Mouse (Mus musculus): ENCODE data around the gene Homez. TPM values are rescaled to one million over a fixed set of nuclear protein-coding genes. Genes with fewer than 3 reads are reported as not detected.

Homez gene
- total RNA-seq, 1 experiment = 2.5 TPM

DNA sequence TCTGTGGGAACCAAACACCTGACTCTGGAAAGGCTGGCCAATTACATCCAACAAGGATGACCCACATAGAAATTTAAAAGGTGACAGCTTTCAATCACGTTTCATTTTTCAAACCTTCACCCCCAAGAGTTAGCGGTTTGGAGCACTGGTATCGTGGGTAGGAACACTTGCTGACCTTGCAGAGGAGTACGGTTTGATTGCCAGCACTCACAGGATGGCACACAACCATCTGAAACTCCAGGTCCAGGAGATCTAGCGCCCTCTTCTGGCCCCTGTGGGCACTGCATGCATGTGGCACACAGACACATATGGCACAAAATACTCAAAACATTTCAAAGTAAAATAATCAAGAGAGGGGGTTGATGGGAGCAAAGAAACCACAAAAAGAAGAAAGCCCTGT is 3.8 kb downstream of the Homez start:
- Histone ChIP-seq H3K9me3 (ENCODE audit: control insufficient read depth, insufficient read depth, low read depth, low read length) (no peaks in the 10 kb centered on the region), H3K4me1 (ENCODE audit: control insufficient read depth in 2 of 2, insufficient read depth in 2 of 2, low read length in 2 of 2, poor library complexity in 1 of 2) (0 out of 4 replicates have a peak, but pooled peaks cover 0 to 2% of the 10 kb centered on the region in 2 experiments), H3K36me3 (ENCODE audit: control insufficient read depth, insufficient read depth, low read length, poor library complexity, severe bottlenecking) (no peaks in the 10 kb centered on the region), H3K27ac (ENCODE audit: insufficient read depth, low read depth, low read length, poor library complexity, severe bottlenecking) (no peak overlapping the region), H3K4me3 (ENCODE audit: insufficient read depth in 1 of 2, low read depth in 1 of 2, low read length in 2 of 2, poor library complexity in 1 of 2, severe bottlenecking in 1 of 2) (no peak overlapping the region; a peak in 1 of 4 replicates), H3K9ac (ENCODE audit: insufficient read depth, low read depth, low read length, poor library complexity, severe bottlenecking) (no peak overlapping the region)
- DNase-seq (ENCODE audit: low read depth, low spot score) = no peak
- in situ Hi-C loops (cut with MboI; ENCODE audit: low sequenced_read_pairs in 2 of 2, unreplicated experiment in 2 of 2) = no loop called here
- TF ChIP-seq ZC3H11A (IDR thresholded peaks at IDR 0.05; ENCODE audit: borderline replicate concordance, low read depth, low read length) = 0 out of 2 replicates have a peak, but pooled peaks have one; percentile 32
- no peak for TF ChIP-seq HCFC1 (IDR thresholded peaks at IDR 0.05; ENCODE audit: borderline replicate concordance, insufficient read depth, low read length)

DNA sequence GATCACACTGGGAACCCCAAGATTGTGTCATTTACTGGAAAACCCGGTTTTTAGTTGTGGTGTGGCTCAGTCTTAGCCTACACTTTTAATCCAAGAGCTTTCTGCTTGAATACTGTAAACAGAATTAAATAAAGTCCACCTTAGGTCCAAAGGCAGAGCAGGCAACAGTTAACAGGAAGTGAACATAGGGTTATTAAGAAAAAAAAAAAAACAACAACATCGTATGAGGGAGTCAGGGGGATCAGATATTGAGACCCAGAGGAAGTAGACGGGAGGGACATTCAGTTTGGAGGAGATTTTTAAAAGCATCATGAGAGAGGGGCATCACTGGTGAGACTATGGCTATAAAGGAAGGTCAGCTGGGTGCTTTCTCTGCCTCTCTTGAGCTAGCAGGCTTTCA is 4.5 kb downstream of the Homez start:
- no peaks in the 10 kb centered on the region for H3K9me3 ChIP-seq (ENCODE audit: control insufficient read depth, insufficient read depth, low read depth, low read length)
- no peak overlapping the region for H3K4me3 ChIP-seq (ENCODE audit: insufficient read depth in 1 of 2, low read depth in 1 of 2, low read length in 2 of 2, poor library complexity in 1 of 2, severe bottlenecking in 1 of 2)
- H3K9ac ChIP-seq (ENCODE audit: insufficient read depth, low read depth, low read length, poor library complexity, severe bottlenecking) = no peak overlapping the region
- no peak for DNase-seq (ENCODE audit: low read depth, low spot score)
- H3K4me1 ChIP-seq (ENCODE audit: control insufficient read depth in 2 of 2, insufficient read depth in 2 of 2, low read length in 2 of 2, poor library complexity in 1 of 2) = 0 out of 4 replicates have a peak, but pooled peaks cover 0 to 2% of the 10 kb centered on the region in 2 experiments
- in situ Hi-C loops (cut with MboI; ENCODE audit: low sequenced_read_pairs in 2 of 2, unreplicated experiment in 2 of 2) = no loop called here
- no peaks in the 10 kb centered on the region for H3K36me3 ChIP-seq (ENCODE audit: control insufficient read depth, insufficient read depth, low read length, poor library complexity, severe bottlenecking)
- TF ChIP-seq HCFC1 (IDR thresholded peaks at IDR 0.05; ENCODE audit: borderline replicate concordance, insufficient read depth, low read length) (no peak), ZC3H11A (IDR thresholded peaks at IDR 0.05; ENCODE audit: borderline replicate concordance, low read depth, low read length) (no peak), ZNF384 (IDR thresholded peaks at IDR 0.05; ENCODE audit: low read depth, low read length) (no peak), CHD2 (IDR thresholded peaks at IDR 0.05; ENCODE audit: low read depth, low read length) (no peak), MAFK (IDR thresholded peaks at IDR 0.05; ENCODE audit: insufficient read depth, low read depth, low read length) (no peak)
- no peak overlapping the region for H3K27ac ChIP-seq (ENCODE audit: insufficient read depth, low read depth, low read length, poor library complexity, severe bottlenecking)

DNA sequence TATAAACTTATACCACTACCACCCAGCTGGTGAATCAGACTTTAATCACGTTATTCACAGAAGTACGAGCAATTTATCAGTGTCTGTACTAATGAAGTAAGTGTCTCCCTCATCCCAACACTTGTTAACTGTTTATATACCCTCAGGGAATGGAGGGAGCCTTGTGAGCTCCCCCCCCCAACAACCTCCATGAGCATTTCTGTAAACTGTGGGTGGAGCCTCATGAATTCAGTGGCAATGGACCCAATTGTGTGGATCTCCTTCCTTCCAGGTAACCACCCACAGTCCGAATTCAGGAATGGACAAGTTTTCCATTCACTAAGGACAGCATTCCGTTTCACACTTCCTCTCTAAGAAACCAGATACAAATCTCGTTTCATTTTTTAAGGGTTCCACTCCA is 5.1 kb downstream of the Homez start:
- H3K9ac ChIP-seq (ENCODE audit: insufficient read depth, low read depth, low read length, poor library complexity, severe bottlenecking) = no peak overlapping the region
- H3K4me1 ChIP-seq (ENCODE audit: control insufficient read depth in 2 of 2, insufficient read depth in 2 of 2, low read length in 2 of 2, poor library complexity in 1 of 2) = 0 out of 4 replicates have a peak, but pooled peaks cover 0 to 2% of the 10 kb centered on the region in 2 experiments
- no peak for DNase-seq (ENCODE audit: low read depth, low spot score)
- no peak overlapping the region for H3K4me3 ChIP-seq (ENCODE audit: insufficient read depth in 1 of 2, low read depth in 1 of 2, low read length in 2 of 2, poor library complexity in 1 of 2, severe bottlenecking in 1 of 2)
- H3K36me3 ChIP-seq (ENCODE audit: control insufficient read depth, insufficient read depth, low read length, poor library complexity, severe bottlenecking) = no peaks in the 10 kb centered on the region
- no peak overlapping the region for H3K27ac ChIP-seq (ENCODE audit: insufficient read depth, low read depth, low read length, poor library complexity, severe bottlenecking)
- in situ Hi-C loops (cut with MboI; ENCODE audit: low sequenced_read_pairs in 2 of 2, unreplicated experiment in 2 of 2) = no loop called here
- TF ChIP-seq ZC3H11A (IDR thresholded peaks at IDR 0.05; ENCODE audit: borderline replicate concordance, low read depth, low read length) (no peak), HCFC1 (IDR thresholded peaks at IDR 0.05; ENCODE audit: borderline replicate concordance, insufficient read depth, low read length) (no peak), MAFK (IDR thresholded peaks at IDR 0.05; ENCODE audit: insufficient read depth, low read depth, low read length) (no peak), ZNF384 (IDR thresholded peaks at IDR 0.05; ENCODE audit: low read depth, low read length) (no peak)
- no peaks in the 10 kb centered on the region for H3K9me3 ChIP-seq (ENCODE audit: control insufficient read depth, insufficient read depth, low read depth, low read length)

DNA sequence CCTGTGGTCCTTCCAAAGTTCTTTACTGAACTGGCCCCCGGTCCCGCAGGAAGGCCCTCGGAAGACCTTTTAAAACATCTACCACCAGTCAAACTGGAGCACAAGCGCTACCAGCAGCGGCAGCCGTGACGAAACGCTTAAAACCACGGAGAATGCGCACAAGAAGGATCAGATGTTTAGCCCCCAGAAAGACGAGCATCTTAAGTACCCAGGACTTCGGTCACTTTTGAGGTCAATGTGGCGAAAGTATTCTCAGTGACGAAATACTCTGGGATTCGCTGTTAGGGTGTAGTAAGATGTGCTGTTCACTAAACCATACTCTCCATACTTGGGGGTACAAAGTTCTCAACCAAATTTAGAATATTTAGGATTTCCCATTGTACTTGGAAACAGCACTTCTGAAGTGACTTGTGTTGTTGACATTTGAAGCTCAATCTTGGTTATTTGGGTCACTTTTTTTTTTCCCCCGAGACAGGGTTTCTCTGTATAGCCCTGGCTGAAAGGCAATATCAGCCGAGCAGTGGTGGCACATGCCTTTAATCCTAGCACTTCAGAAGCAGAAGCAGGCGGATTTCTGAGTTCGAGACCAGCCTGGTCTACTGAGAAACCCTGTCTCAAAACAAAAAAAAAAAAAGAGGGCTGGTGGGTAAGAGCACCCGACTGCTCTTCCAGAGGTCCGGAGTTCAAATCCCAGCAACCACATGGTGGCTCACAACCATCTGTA is 6.3 kb downstream of the Homez start:
- H3K27ac ChIP-seq (ENCODE audit: insufficient read depth, low read depth, low read length, poor library complexity, severe bottlenecking) = no peak overlapping the region
- in situ Hi-C loops (cut with MboI; ENCODE audit: low sequenced_read_pairs in 2 of 2, unreplicated experiment in 2 of 2) = no loop called here
- DNase-seq (ENCODE audit: low read depth, low spot score) = no peak

More for the DNA sequence above, 6.3 kb downstream of the Homez start:
- no peaks in the 10 kb centered on the region for H3K9me3 ChIP-seq (ENCODE audit: control insufficient read depth, insufficient read depth, low read depth, low read length)
- 0 out of 4 replicates have a peak, but pooled peaks cover 0 to 2% of the 10 kb centered on the region in 2 experiments for H3K4me1 ChIP-seq (ENCODE audit: control insufficient read depth in 2 of 2, insufficient read depth in 2 of 2, low read length in 2 of 2, poor library complexity in 1 of 2)
- no peaks in the 10 kb centered on the region for H3K36me3 ChIP-seq (ENCODE audit: control insufficient read depth, insufficient read depth, low read length, poor library complexity, severe bottlenecking)
- H3K4me3 ChIP-seq (ENCODE audit: insufficient read depth in 1 of 2, low read depth in 1 of 2, low read length in 2 of 2, poor library complexity in 1 of 2, severe bottlenecking in 1 of 2) = peak overlapping the region; percentile 88 to 94
- peak overlapping the region; percentile 66 for H3K9ac ChIP-seq (ENCODE audit: insufficient read depth, low read depth, low read length, poor library complexity, severe bottlenecking)
- TF ChIP-seq ZNF384 (IDR thresholded peaks at IDR 0.05; ENCODE audit: low read depth, low read length) = no peak
- TF ChIP-seq ZC3H11A (IDR thresholded peaks at IDR 0.05; ENCODE audit: borderline replicate concordance, low read depth, low read length) = no peak
- TF ChIP-seq CHD2 (IDR thresholded peaks at IDR 0.05; ENCODE audit: low read depth, low read length) = no peak
- TF ChIP-seq MAFK (IDR thresholded peaks at IDR 0.05; ENCODE audit: insufficient read depth, low read depth, low read length) = no peak
- TF ChIP-seq HCFC1 (IDR thresholded peaks at IDR 0.05; ENCODE audit: borderline replicate concordance, insufficient read depth, low read length) = no peak

All from ES-E14 (cell line).